Mouse (Mus musculus) megakaryocyte, embryonic 14.5 days (primary cell): Measurements from ENCODE around the gene 1810049J17Rik.

Source experiments
- FLI1 ChIP-seq: IDR thresholded peaks from 2 replicates; pipeline ENCODE4 v1.6.1; 2012; ENCODE audit warnings: low read length, inconsistent platforms, mixed read lengths
- GATA1 ChIP-seq: IDR thresholded peaks from 3 replicates; pipeline ENCODE4 v1.6.1; 2012; ENCODE audit warnings: mixed read lengths, low read length, inconsistent platforms, borderline replicate concordance

- TF ChIP-seq FLI1 (no peak), GATA1 (no peak)
Measured at GRCm38 (mm10) chr15:12279816-12280215, 41.9 kb downstream of the 1810049J17Rik start.
